Mouse (Mus musculus) CH12.LX (cell line): ENCODE results near the gene Ralgapa1.

Experiments
- BHLHE40 ChIP-seq: IDR thresholded peaks from 2 replicates; pipeline ENCODE4 v1.6.1; 2011; ENCODE audit warnings: mild to moderate bottlenecking, low read depth, low read length, improper control_type of control experiment
- CTCF ChIP-seq, 2 experiments: IDR thresholded peaks in 1 of 2; conservative IDR thresholded peaks in 1 of 2; 2 replicates each; pipeline ENCODE4 v1.5.1; 2011 to 2012; ENCODE audit warnings: low read depth in 2 of 2, low read length in 2 of 2, improper control_type of control experiment in 1 of 2, inconsistent platforms in 1 of 2, mild to moderate bottlenecking in 1 of 2, moderate library complexity in 1 of 2
- KAT2A ChIP-seq: IDR thresholded peaks from 2 replicates; pipeline ENCODE4 v1.6.1; 2012; ENCODE audit warnings: low read length, improper control_type of control experiment, inconsistent platforms; ENCODE audit not compliant: insufficient replicate concordance
- POLR2A ChIP-seq: IDR thresholded peaks from 2 replicates; pipeline ENCODE4 v1.6.1; 2011; ENCODE audit warnings: low read depth, mild to moderate bottlenecking, improper control_type of control experiment, low read length

DNA sequence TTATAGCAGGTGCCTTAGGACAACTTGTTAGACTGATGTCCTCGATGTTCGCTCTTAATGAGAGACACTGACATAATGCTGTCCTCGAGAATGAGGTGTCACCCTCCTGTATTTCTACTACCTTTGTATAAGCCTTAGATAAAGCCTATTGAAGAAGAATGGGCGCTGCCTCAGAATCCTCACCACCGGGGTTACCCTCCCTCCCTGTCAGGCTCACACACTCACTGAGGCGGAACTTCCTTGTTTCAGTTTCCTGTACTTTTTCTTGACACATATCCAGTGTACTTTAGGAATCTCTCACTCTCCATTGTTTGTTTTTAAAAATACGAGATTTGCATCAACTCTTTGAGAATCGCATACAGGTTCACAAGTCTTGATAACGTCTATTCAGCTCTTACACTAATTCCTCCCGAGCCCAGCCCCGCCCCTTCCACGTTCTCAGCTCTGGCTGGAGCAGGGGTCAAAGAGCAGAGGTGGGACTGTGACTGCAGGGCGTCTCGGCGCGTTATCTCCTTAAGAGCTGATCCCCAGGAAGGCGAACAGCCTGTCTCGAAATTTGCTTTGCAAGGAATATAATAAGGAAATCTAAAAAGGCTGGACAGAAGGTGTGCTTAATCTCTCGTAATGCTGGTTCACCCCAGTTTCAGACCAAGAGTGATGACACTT, 260.8 kb downstream of the Ralgapa1 start:
- no peak for TF ChIP-seq POLR2A
- no peak for TF ChIP-seq KAT2A
- TF ChIP-seq CTCF (conservative IDR thresholded peaks at IDR 0.05 in 1 of 2, IDR thresholded peaks at IDR 0.05 in 1 of 2; ENCODE audit: low read depth in 2 of 2, low read length in 2 of 2) = no peak
- 0 out of 2 replicates have a peak, but pooled peaks have one; percentile 8 for TF ChIP-seq BHLHE40
